In the genomic region with DNA sequence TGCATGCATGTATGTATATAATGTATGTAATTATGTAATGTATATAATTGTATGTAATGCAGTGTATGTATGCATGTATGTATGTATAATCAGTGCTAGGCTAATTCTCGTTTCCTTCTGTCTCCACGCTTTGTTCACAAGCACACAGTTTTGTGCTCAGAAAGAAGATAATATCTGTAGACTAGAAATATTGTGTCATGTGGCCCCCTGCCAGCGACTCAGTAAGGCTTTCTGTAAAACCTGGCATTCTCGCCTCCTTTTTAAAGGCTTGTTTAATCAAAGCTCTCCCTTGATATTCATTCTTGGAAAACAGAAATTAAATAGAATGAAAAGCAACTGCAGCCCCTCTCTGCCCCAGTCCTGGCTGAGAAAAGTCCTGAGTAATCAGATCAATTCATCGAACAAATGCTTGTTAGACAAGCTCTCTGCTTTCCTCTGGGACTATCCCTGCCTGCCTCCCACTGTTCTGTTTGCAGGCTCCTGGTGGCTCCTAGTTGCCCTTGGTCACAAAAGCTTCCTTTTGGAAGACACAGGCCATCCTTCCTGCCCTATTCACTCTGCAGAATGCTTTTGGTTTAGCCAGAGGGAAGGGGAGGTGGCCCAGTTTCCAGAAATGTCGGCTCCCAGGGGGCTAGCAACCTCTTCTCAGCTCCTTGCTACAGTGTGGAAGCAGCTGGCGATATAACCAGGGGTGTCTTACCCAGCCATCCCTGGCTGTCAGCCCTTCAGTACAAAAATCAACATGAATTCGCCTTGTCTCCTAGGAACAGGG, we compare ENCODE assay signal across 8 mouse cellular contexts. TPM values are rescaled to one million over a fixed set of nuclear protein-coding genes. Genes with fewer than 3 reads are reported as not detected.
DNase-seq lines count a peak whose midpoint lies in the region; ATAC-seq lines count a peak whose summit lies in the region.

No protein-coding gene starts in this region.

- peak; percentile 74 for ATAC-seq in forebrain, embryonic 14.5 days
- peak; percentile 78 for ATAC-seq in midbrain, embryonic 11.5 days (ENCODE audit: low FRiP score)
- no peak for ATAC-seq in erythroblast, adult 5-6 weeks (replicated peaks; ENCODE audit: low FRiP score, poor library complexity, severe bottlenecking)

- no peak overlapping the region for H3K4me2 ChIP-seq in forebrain, embryonic 14.5 days (ENCODE audit: low read length)
- H3K4me2 ChIP-seq in midbrain, embryonic 11.5 days, result no peak overlapping the region

- H3K9me3 ChIP-seq in forebrain, embryonic 14.5 days (replicated peaks; ENCODE audit: control insufficient read depth, low read length), result no peaks in the 10 kb centered on the region
- no peaks in the 10 kb centered on the region for H3K9me3 ChIP-seq in midbrain, embryonic 11.5 days (ENCODE audit: control insufficient read depth, low read length)

- H3K4me1 ChIP-seq in forebrain, embryonic 14.5 days (ENCODE audit: control insufficient read depth, insufficient read depth, low read length), result peaks cover 19% of the 10 kb centered on the region
- peaks cover 21% of the 10 kb centered on the region for H3K4me1 ChIP-seq in midbrain, embryonic 11.5 days (ENCODE audit: control insufficient read depth, insufficient read depth, low read length)

- H3K27ac ChIP-seq in forebrain, embryonic 14.5 days (ENCODE audit: low read depth, low read length), result peak overlapping the region; percentile 63
- H3K27ac ChIP-seq in midbrain, embryonic 11.5 days (ENCODE audit: low read depth, low read length), result peak overlapping the region; percentile 40; the same call in 1 of the 2 replicates

- peak; percentile 36 to 58 for DNase-seq in frontal cortex, postnatal 36 days (ENCODE audit: low spot score in 2 of 2)
- DNase-seq in frontal cortex, postnatal 10 days (ENCODE audit: low spot score in 2 of 2), result no peak
- peak; percentile 62 for DNase-seq in MN1 (ENCODE audit: low spot score)
- DNase-seq in forebrain, embryonic 14.5 days (ENCODE audit: low spot score), result peak; percentile 82
- DNase-seq in midbrain, embryonic 11.5 days (ENCODE audit: low spot score, missing footprints), result peak; percentile 88
- no peak for DNase-seq in testis, postnatal 10 days (ENCODE audit: low spot score)
- no peak for DNase-seq in thymus, postnatal 36 days

- H3K4me3 ChIP-seq in forebrain, embryonic 14.5 days (ENCODE audit: low read depth, low read length), result no peak overlapping the region
- H3K4me3 ChIP-seq in midbrain, embryonic 11.5 days (ENCODE audit: low read depth, low read length), result no peak overlapping the region

- H3K36me3 ChIP-seq in forebrain, embryonic 14.5 days (ENCODE audit: control insufficient read depth, insufficient read depth, low read length), result no peaks in the 10 kb centered on the region
- H3K36me3 ChIP-seq in midbrain, embryonic 11.5 days (ENCODE audit: control insufficient read depth, insufficient read depth, low read length), result no peaks in the 10 kb centered on the region

- H3K9ac ChIP-seq in forebrain, embryonic 14.5 days (ENCODE audit: low read length), result peak overlapping the region; percentile 25; the same call in 1 of the 2 replicates
- no peak overlapping the region for H3K9ac ChIP-seq in midbrain, embryonic 11.5 days (ENCODE audit: low read length)

- WGBS in forebrain, embryonic 14.5 days, result 13% methylated on average over 8 of the region's 8 CpGs
- 42% methylated on average over 8 of the region's 8 CpGs for WGBS in midbrain, embryonic 11.5 days

- 0 out of 2 replicates have a peak, but pooled peaks cover 4% of the 10 kb centered on the region for H3K27me3 ChIP-seq in forebrain, embryonic 14.5 days (replicated peaks; ENCODE audit: control insufficient read depth, insufficient read depth, low read length)
- no peaks in the 10 kb centered on the region for H3K27me3 ChIP-seq in midbrain, embryonic 11.5 days (ENCODE audit: control insufficient read depth, insufficient read depth, low read length)

RNA-seq across cellular contexts. Expression of a gene that starts 20.6 kb away (rescaled TPM):
- polyA plus RNA-seq in forebrain, embryonic 14.5 days (2014; fragmentation: Nextera tagmentation; extraction: Ambion mirVana), result 0.08 and 0.16 TPM in 2 replicates
- not detected in 2 replicates for polyA plus RNA-seq in midbrain, embryonic 11.5 days (2014; fragmentation: Nextera tagmentation; extraction: Ambion mirVana)
- not detected in 2 replicates for total RNA-seq in erythroblast, adult 5-6 weeks (2015; ENCODE audit: low replicate concordance)
- 1.5 TPM in 1 of 2 replicates, not detected in the other for total RNA-seq in erythroblast, adult 5-6 weeks (2017; ENCODE audit: low replicate concordance)

Comparison
In these comparisons a context has a peak if more than half of its experiments do, and no peak if none do; other contexts are left out.
1. DNase-seq: peak in frontal cortex, postnatal 36 days (2 of 2), MN1 (single experiment), forebrain, embryonic 14.5 days (single experiment) and midbrain, embryonic 11.5 days (single experiment); none in frontal cortex, postnatal 10 days (0 of 2), testis, postnatal 10 days (single experiment) and thymus, postnatal 36 days (0 of 2).